Mouse (Mus musculus): ENCODE results near the gene C3.

The C3 gene

DNA sequence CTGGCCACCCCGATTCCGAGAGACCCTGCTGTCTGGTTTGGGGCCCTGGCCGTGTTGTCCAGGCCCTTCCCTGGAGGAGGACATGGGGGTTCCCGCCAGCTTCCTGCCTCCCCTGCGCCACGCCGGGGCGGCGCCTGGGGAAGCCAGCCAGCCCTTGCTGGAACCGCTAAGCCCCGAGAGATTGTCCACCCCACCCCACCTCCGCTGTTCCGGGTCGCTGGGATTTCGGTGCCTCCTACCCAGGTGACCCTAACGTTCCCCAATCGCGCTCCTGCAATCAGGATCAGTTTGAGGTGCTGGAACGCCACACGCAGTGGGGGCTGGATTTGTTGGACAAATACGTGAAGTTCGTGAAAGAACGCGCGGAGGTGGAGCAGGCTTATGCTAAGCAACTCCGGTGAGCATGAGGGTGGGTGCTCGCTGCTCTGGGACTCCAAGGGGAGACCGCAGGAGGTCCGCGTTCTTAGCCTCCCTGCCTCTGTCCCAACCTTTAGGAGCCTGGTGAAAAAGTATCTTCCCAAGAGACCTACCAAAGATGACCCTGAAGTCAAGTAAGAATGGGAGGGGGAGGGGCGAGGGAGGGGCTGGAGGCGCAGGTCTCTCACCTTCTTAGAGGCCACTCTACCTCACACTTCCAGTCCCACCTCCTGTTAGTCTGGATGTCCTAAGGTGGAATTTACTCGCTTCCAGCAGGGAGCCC lies 22.7 kb upstream of the C3 start:
- peak; percentile 83 for DNase-seq (ENCODE audit: low spot score in 2 of 2)

DNA sequence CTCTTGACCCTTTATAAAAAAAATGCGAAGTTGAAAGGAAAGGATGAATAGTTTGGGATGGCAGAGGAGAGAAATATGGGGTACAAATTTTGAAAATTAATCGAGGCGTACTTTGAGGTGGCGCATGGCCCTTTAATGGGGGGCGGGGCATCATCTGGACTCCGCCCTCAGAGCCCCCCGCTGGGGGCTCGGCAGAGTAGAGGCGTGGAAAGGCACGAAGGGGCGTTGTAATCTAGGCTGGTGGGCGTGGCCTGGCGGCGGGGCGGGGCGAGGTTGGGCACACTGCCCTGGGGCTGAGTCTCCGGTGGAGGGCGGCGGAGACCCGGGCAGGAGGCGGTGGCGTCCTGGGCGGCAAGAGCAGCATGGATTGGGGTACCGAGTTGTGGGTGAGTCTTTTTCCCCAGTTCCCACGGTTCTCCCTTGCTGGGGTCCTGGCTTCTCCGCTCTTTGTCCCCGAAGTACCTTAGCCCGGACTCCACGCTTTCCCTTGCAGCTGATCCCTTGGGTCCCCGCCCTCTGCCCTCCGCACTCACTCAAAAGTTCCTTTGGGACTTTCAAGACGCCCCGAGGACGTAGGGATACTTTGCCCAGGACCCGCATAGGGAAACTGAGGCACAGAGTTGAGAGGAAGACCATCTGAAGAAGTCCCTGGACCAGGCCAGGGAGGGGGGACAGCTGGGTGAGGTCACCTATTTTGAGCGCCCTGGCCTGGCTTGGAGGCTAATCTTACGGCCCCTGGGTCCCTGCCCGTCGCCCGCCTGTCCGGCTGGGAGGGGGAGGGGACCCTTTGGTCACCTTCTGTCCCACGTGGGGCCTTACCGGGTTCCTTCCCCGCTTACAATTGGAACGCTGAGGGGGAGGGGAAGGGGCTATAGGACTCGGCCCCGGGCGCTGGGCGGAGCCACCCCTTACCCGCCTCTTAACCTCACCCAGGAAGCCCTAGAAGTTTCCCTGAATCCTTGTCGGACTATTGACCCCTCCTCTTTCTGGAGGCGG lies 21.5 kb upstream of the C3 start, which contains the start of gene Trip10:
Gene Trip10, plus strand, starts transcription at position 270 of the 996 bp plus-strand sequence.
- peak; percentile 95 to 97 for DNase-seq (ENCODE audit: low spot score in 2 of 2)

DNA sequence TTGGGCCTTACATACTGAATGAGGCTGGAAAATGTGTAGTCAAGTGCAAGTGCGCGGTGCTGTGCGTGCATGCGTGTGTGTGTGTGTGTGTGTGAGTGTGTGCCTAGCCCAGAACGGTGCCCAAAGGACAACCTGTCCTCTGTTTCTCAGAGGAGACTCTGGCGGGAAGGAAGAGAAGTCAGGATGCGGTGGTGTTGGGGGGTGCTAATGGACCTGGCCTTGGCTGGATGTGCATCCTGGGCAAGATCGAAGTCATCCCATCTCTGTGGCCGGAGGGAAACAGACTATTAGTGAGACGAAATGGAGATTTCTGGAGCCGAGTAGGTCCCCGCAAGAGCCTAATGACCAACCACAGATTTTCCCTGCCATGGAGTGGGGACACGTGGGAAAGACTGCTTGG lies 20.8 kb upstream of the C3 start:
- DNase-seq (ENCODE audit: low spot score in 2 of 2): peak in 1 of 2 experiments; percentile 30

DNA sequence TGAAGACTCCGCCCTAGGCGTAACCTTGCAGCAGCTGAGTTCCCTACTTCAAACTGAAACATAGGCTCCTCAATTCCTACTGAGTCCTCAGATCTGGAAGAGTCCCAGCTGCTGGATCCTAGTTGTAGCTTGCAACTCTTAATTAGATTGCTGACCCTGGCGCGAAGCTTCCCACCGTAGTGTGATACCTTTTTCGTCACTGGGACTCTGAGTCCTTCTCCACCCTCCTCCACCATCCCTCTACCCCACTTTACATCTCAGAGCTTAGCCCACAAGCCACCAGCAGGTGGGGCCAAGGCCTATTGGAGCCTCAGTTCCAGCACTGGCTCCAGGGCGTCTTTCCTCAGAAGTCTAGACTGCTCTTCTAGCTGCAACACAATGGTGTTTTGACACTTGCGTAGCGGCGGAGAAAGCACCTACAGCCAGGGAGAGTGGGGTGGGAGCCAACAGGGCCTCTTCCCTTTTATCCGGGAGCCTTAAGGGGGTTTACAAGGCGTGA lies 20.3 kb upstream of the C3 start, which contains the start of gene Gpr108:
Gene Gpr108, minus strand, starts transcription at position 246 of the 499 bp plus-strand sequence.
- DNase-seq (ENCODE audit: low spot score in 2 of 2): peak; percentile 90 to 92

DNA sequence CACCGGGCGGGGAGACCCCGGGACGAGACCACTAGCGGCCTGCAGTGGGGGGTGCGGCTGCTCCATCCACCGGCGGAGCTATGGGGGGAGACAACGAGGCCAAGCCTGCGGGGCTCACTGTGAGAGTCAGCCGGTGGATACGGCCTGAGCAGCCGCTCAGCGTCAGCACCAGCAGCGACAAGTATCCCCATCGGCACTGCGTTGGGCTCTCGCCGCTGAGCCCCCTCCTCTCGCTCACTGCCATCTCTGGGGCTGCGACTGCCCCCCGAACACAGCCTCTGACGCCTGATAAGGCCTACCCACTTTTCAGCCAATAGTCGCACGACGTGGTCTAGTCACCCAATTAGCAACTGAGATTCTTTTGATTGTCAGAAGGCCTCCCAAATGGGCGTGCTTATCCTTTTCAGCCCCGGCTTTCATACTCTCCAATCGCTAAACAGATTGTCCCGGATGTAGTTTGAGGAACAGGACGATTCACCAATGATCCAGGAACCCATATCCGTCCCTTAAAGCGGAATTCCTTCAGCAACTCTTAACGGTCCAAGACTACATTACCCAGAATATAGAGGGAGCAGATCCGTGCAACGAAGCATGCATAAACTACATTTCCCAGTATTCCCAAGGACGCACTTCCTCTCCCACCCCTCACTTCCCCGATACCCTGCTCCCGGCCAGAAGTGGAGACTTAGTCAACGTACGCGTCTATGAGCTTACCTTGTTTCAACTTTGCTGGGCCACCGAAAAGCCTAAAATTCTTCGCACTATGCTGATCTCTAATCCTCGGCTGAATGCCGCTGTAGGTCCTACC lies 19.7 kb upstream of the C3 start:
- DNase-seq (ENCODE audit: low spot score in 2 of 2): peak; percentile 99 to 100

DNA sequence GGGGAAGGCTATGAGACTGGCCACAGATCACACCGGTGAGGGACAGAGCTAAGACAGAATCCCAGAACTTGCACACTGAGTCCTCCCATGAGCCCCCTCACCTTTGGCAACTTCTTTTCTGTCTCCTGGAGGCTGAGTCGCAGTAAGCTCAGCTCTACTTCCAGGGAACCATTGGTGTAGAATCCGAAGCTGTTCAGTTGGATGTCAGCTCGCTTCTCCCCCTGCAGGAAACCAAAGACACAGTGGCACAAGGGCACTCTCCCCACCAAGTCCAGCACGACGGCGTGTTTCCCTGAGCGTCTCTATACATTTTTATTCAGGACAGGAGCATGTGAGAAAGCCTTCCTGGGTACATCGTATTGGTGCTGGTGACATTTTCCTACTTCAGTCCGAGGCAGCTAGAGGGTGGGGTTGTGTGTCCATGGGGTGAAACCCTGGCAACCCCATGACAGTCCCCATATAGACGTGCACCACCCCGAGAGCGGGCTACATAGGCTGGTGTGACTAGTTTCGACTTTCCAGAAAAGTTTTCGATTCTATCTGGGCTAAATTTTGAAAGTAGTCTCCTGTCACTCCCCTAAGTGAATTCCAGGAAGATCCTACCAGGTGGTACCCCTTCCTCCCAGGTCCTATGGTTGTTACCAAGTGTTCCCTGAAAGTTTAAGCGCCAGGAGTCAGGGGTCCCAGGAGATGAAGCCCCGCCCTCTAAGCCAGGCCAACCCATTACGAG lies 18.9 kb upstream of the C3 start:
- DNase-seq (ENCODE audit: low spot score in 2 of 2): no peak

DNA sequence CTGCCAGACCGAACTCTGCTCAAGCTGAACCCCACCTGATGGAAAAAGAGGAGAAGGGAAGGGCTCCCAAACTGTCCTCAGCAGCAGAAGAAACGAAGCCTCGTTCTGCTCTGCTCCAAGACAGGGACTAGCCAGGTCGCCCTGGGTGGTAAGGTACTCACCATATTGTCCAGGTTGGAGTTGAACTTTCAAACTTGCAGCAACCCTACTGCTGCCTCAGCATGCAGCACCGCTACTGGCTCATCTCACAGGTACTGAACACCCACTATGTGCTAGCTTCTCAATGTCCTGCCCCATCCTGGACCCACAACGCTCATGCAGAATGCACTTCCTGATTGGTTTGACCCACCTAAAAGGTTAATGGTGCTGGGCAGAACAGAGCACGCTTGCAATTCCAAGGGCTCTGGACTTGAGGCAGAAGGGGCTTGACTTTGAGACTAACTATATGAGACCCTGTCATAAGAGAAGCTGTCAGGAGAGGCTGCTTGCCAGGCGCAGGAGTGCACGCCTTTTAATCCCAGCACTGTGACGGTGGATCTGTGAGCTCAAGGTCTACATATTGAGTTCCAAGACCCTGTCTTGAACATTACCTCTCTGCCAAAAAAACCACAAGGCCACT lies 17.5 kb upstream of the C3 start:
- DNase-seq (ENCODE audit: low spot score in 2 of 2): no peak

DNA sequence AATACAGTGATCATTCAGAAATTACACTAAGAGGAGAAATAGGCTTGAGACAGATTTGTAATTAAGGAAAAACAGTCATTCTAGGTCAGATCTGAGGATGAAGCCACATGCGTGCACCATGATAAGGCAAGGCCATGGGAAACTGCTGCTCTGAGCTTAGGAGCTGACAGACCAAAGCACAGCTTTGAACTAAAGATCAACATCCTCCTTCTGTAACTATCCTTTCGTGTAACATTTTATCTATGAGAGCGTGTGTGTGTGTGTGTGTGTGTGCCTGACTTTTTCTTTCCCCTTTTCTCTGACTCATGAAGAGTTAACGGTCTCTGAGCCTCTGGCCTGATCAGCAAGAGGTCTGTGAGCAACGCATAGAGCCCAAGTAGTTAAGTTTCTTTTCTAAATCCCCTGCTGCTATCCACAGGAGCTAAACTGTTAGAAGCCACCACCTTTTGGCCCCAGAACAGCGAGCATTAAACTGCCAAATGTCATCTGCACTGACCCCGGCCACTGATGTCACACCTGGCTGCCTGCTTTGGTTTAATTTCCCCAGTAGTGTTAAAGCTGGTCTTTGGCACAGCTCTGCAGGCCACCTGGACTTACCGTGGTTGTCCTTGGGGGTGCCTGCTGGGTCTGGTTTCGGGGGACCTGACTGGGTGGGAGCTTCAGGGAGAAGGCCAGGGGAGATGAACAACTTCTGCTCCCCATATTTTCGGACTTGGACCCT lies 15.9 kb upstream of the C3 start:
- DNase-seq (ENCODE audit: low spot score in 2 of 2): no peak

DNA sequence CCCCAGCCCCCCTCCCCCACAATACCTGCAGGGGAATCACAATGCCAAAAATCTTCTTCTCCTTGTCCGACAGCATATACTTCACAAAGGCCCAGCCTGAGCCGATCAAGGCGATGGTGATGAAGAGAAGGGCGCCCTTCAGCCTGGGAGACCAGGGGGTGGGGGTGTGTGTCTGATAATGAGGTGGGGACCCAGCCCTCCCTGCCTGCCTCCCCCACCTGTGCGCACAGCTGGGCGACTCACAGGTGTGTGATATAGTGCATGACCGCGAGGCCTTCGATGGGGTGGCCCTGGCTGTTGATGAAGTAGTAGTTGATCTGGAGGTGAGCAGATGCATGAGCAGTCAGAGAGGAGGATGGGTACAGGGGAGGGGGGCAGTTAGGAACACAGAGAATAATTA lies 9.2 kb upstream of the C3 start:
- DNase-seq (ENCODE audit: low spot score in 2 of 2): no peak

DNA sequence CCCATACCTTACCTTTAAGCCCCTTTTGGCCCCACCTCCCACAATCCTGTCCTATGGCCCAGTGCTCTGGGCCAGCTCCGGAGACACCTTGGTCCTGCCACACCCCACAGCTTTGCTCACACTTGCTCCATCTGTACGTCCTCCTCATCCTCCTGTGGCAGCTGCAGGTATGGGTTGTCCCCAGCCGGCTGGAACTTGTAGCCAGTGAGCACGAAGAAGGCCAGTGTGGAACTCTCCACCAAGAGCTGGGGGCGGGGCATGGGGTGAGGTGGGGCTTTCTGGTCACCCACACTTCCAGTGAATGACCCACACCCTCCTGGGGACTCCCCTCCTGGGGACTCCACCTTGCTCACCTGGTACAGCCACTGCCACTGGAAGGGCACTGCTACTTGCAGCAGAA lies 7.9 kb upstream of the C3 start:
- DNase-seq (ENCODE audit: low spot score in 2 of 2): no peak

DNA sequence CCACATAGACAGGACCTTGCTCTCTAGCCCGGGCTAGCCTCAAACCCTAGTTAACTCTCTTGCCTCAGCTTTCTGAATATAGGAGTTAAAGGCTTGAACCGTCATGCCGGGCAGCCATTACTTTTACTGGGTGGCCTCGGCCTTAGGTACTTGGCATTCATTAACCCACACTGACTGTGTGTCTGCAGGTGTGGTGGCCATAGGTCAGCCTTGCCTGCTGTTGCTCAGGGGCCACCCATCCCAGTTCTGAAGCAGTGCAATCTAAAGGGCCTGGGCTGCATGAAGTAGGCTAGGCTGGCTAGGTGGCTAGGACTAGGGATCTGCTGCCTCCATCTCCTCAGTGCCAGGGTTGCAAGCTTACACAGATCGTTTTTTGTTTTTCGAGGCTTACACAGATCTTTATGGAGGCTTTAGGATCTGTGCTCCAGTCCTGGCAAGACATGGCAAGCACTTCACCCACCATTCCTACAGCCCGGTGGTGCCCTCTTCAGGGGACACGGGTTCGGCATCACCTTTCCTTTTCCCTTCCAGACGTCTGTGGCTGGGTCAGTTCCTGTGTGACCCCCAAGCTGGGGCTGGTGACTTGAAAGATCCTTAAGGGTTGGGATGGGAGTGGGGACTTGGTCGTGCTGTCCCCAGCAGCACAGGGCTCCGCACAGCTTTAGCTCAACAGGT lies 6.5 kb upstream of the C3 start:
- no peak for DNase-seq (ENCODE audit: low spot score in 2 of 2)

DNA sequence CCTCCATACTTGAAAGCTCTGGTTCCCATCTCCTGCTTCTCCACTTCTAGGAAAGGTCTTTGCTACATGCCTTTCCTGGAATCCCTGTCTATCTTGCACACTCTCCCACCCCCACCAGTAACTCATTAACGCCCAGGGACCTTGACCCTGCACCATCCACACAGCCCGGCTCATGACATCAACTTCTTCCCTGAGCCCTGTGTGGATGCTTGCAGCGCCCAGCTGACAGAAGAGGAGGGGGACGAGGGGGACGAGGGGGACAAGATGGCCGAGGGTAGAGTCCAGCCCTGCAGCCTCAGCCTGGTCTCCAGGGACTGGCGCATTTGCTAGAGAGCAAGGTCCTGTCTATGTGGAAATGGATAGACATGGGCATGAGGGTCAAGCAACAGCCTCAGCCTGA lies 5.1 kb upstream of the C3 start:
- DNase-seq (ENCODE audit: low spot score in 2 of 2): no peak

DNA sequence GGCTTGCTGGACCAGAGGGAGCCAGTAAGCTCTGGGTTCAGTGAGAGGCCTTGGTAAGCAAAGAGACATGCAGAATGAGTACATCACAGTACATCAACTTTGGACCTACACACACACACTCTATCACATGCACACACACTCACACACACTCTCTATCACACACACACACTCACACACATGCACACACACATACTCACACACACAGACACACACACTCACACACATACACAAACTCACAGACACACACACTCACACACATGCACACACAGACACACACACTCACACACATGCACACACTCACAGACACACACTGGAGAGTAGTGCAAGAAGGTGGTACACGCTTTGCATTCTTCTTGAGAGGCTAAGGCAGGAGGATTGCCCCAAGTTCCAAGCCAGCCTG lies 4.3 kb upstream of the C3 start:
- DNase-seq (ENCODE audit: low spot score in 2 of 2): no peak

DNA sequence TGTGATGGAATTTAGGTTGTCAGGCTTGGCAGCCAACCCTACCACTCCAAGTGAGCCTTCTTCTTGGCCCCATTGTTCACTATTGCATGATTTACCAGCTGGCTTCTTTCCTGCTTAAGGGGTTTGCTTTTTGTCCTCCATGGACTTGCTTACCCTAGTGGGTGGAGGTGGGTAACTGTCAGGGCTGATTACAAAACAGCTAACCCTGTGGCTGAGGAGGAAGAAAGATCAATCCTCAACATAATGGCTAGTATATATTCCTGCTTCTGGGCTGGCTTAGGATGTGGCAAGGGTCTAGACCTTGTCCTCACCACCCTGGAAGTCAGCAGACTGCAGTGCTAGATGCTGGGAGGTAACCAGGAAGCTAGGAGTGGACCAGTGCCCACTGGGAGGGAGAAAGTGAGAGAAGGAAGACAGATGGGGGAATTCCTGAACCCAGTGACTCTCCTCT lies 3.4 kb upstream of the C3 start:
- DNase-seq (ENCODE audit: low spot score in 2 of 2): peak; percentile 47 to 57

DNA sequence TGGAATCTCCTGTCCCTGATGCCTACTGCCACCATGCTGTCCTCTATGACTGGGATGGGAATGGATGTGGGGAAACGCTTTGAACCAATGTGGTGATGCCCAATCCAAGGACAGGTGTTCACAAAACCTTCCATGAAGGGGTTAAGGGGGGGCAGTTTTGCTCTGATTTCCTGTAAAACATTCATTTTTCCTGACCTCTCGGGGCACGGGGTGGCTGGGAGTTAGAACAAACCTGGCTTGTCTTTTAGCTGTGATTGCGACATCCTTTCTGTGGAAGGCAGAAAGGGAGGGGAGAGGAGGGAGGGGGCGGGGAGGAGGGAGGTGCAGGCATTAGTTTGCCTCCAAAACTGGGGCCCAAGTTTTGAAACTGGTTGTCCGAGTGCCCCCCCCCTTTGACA lies 2.8 kb upstream of the C3 start:
- DNase-seq (ENCODE audit: low spot score in 2 of 2): peak in 1 of 2 experiments; percentile 53

DNA sequence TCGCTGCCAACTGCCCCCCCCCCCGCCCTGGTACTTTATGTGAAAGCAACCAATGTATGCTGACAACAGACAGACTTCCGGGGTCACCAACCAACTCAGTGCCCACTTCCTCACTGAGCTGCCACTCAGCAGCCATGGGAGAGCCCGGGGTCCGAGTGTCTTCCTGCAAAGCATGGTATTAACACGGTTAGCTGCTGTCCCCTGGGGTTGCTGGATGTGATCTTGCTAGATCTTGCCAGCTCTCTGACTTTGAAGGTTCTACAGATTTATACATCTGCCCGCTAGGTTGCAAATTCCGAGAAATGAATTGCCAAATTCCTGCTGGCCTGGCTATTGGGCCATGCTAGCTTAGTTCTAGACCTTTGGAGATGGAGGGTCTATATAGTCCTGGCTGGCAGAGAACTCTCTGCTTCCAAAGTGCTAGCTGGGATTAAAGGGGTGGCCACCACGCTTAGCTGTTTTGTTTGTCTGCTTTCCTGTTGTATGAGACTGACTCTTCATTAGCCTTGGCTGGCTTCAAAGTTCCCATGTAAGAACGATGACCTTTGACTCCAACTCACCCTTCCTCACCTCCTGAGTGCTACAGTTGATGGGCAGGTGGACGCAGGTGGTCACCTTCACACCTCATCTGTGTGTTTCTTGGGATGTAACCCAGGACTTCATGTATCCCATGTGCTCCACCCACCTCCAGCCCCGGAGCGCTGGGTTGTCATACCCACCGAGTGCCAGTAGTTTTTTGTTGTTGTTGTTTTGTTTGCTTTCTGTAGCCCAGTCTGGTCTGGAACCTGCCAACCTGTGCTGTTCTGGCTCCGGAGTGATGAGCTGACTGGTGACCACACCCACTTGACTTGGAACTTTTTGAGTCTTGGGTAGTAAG lies 2.2 kb upstream of the C3 start:
- DNase-seq (ENCODE audit: low spot score in 2 of 2): no peak

DNA sequence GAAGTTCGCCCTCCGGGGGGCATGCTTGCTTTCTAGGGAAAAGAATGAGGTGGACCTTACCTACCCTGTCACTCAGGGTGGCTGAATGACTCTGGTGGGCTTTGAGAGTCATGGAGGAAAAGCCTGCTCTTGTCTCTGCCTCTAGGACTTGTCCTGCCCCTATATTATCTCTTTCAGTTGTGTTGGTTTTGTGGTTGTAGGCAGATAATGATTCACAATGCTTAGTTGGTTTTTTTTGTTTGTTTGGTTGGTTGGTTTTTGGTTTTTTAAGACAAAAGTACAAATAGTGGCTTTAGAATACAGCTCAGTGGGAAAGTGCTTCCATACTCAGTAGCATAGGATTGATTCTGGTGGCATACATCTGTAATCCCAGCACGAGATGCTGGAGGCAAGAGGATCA lies 937 bp upstream of the C3 start:
- no peak for DNase-seq (ENCODE audit: low spot score in 2 of 2)

DNA sequence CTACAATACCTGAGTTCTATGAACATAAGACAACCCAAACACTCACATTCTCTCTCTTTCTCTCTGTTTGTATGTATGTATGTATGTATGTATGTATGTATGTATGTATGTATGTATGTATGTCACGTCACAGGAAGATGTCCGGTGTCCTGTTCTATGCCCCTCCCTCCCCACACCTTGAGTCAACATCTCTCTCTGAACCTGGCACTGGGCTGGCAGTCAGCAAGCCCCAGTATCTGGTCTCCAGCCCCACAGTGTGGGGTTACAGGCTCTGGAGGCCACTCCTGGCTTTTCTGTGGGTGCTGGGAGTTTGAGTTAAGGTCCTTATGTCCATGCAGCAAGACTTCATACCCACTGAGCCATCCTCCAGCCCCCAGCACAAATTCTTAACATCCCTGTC lies 468 bp downstream of the C3 start:
- no peak for DNase-seq (ENCODE audit: low spot score in 2 of 2)
